Mouse (Mus musculus): ENCODE results near the gene Ikzf4. TPM values are rescaled to one million over a fixed set of nuclear protein-coding genes. Genes with fewer than 3 reads are reported as not detected.
"Not testable (repeated sequence)": the region's sequence is repeated elsewhere in the genome, so short reads cannot be mapped to it uniquely, and the experiment has no call there.

Gene Ikzf4
- polyA plus RNA-seq, 1 experiment = not detected

- TF ChIP-seq CTCF (IDR thresholded peaks at IDR 0.05; ENCODE audit: insufficient read depth, low read depth, low read length) = no peak
- TF ChIP-seq POLR2A (IDR thresholded peaks at IDR 0.05; ENCODE audit: insufficient read depth, low read depth, low read length) = no peak
- Histone ChIP-seq H3K4me1 (ENCODE audit: control insufficient read depth, insufficient read depth, low read length) (peaks cover 2% of the 10 kb centered on the region; the same call in 1 of the 2 replicates), H3K27ac (ENCODE audit: insufficient read depth, low read depth, low read length) (no peak overlapping the region), H3K4me3 (ENCODE audit: insufficient read depth, low read depth, low read length) (no peak overlapping the region)
- 80% methylated on average over 2 of the region's 2 CpGs for WGBS
Observed at GRCm38 (mm10) chr10:128629746-128630145, 16.0 kb downstream of the Ikzf4 start.

GRCm38 (mm10) chr10:128627398-128628317 lies 18.1 kb downstream of the Ikzf4 start:
- no peak overlapping the region for H3K27ac ChIP-seq (ENCODE audit: insufficient read depth, low read depth, low read length)
- 84% methylated on average over 10 of the region's 10 CpGs for WGBS
- peaks cover 2% of the 10 kb centered on the region; the same call in 1 of the 2 replicates for H3K4me1 ChIP-seq (ENCODE audit: control insufficient read depth, insufficient read depth, low read length)
- no peak overlapping the region for H3K4me3 ChIP-seq (ENCODE audit: insufficient read depth, low read depth, low read length)
- no peak for TF ChIP-seq POLR2A (IDR thresholded peaks at IDR 0.05; ENCODE audit: insufficient read depth, low read depth, low read length)

GRCm38 (mm10) chr10:128626311-128627310 lies 19.2 kb downstream of the Ikzf4 start, which contains the start of gene Rps26:
Gene Rps26 (minus strand): TSS chr10:128626747.
- H3K4me3 ChIP-seq (ENCODE audit: insufficient read depth, low read depth, low read length) = peak within 1 kb of the TSS; percentile 82
- peaks cover 2% of the 10 kb centered on the region; the same call in 1 of the 2 replicates for H3K4me1 ChIP-seq (ENCODE audit: control insufficient read depth, insufficient read depth, low read length)
- TF ChIP-seq CTCF (IDR thresholded peaks at IDR 0.05; ENCODE audit: insufficient read depth, low read depth, low read length) (no peak), POLR2A (IDR thresholded peaks at IDR 0.05; ENCODE audit: insufficient read depth, low read depth, low read length) (peak; percentile 95)
- under 1% methylated on average over 40 of the region's 40 CpGs for WGBS
- H3K27ac ChIP-seq (ENCODE audit: insufficient read depth, low read depth, low read length) = peak within 1 kb of the TSS; percentile 31; the same call in 1 of the 2 replicates

GRCm38 (mm10) chr10:128625287-128625894 lies 20.4 kb downstream of the Ikzf4 start:
- 46% methylated on average over 7 of the region's 7 CpGs for WGBS
- Histone ChIP-seq H3K4me3 (ENCODE audit: insufficient read depth, low read depth, low read length) (peak overlapping the region; percentile 82), H3K4me1 (ENCODE audit: control insufficient read depth, insufficient read depth, low read length) (peaks cover 2% of the 10 kb centered on the region; the same call in 1 of the 2 replicates), H3K27ac (ENCODE audit: insufficient read depth, low read depth, low read length) (no peak overlapping the region)
- TF ChIP-seq CTCF (IDR thresholded peaks at IDR 0.05; ENCODE audit: insufficient read depth, low read depth, low read length) (no peak), POLR2A (IDR thresholded peaks at IDR 0.05; ENCODE audit: insufficient read depth, low read depth, low read length) (no peak)

- H3K4me3 ChIP-seq (ENCODE audit: insufficient read depth, low read depth, low read length); H3K4me1 ChIP-seq (ENCODE audit: control insufficient read depth, insufficient read depth, low read length); H3K27ac ChIP-seq (ENCODE audit: insufficient read depth, low read depth, low read length): not testable (repeated sequence)
- 85% methylated on average over 4 of the region's 4 CpGs for WGBS
Observed at GRCm38 (mm10) chr10:128623106-128623613, 22.6 kb downstream of the Ikzf4 start.

GRCm38 (mm10) chr10:128622702-128623101 lies 23.1 kb downstream of the Ikzf4 start:
- H3K4me3 ChIP-seq (ENCODE audit: insufficient read depth, low read depth, low read length) = no peak overlapping the region
- no peak overlapping the region for H3K27ac ChIP-seq (ENCODE audit: insufficient read depth, low read depth, low read length)
- TF ChIP-seq CTCF (IDR thresholded peaks at IDR 0.05; ENCODE audit: insufficient read depth, low read depth, low read length) = no peak
- no peak for TF ChIP-seq POLR2A (IDR thresholded peaks at IDR 0.05; ENCODE audit: insufficient read depth, low read depth, low read length)
- 87% methylated on average over 4 of the region's 4 CpGs for WGBS
- peaks cover 2% of the 10 kb centered on the region; the same call in 1 of the 2 replicates for H3K4me1 ChIP-seq (ENCODE audit: control insufficient read depth, insufficient read depth, low read length)

- TF ChIP-seq CTCF (IDR thresholded peaks at IDR 0.05; ENCODE audit: insufficient read depth, low read depth, low read length) = no peak
- no peak for TF ChIP-seq POLR2A (IDR thresholded peaks at IDR 0.05; ENCODE audit: insufficient read depth, low read depth, low read length)
- peaks cover 2% of the 10 kb centered on the region; the same call in 1 of the 2 replicates for H3K4me1 ChIP-seq (ENCODE audit: control insufficient read depth, insufficient read depth, low read length)
- no peak overlapping the region for H3K4me3 ChIP-seq (ENCODE audit: insufficient read depth, low read depth, low read length)
- H3K27ac ChIP-seq (ENCODE audit: insufficient read depth, low read depth, low read length) = no peak overlapping the region
- WGBS = 80% methylated on average over 3 of the region's 3 CpGs
Observed at GRCm38 (mm10) chr10:128621986-128622520, 23.7 kb downstream of the Ikzf4 start.

GRCm38 (mm10) chr10:128620241-128620640 lies 25.6 kb downstream of the Ikzf4 start:
- TF ChIP-seq CTCF (IDR thresholded peaks at IDR 0.05; ENCODE audit: insufficient read depth, low read depth, low read length) (no peak), POLR2A (IDR thresholded peaks at IDR 0.05; ENCODE audit: insufficient read depth, low read depth, low read length) (no peak)
- Histone ChIP-seq H3K4me1 (ENCODE audit: control insufficient read depth, insufficient read depth, low read length) (peaks cover 2% of the 10 kb centered on the region; the same call in 1 of the 2 replicates), H3K4me3 (ENCODE audit: insufficient read depth, low read depth, low read length) (no peak overlapping the region), H3K27ac (ENCODE audit: insufficient read depth, low read depth, low read length) (no peak overlapping the region)

- 88% methylated on average over 5 of the region's 5 CpGs for WGBS
- H3K4me3 ChIP-seq (ENCODE audit: insufficient read depth, low read depth, low read length); H3K4me1 ChIP-seq (ENCODE audit: control insufficient read depth, insufficient read depth, low read length); H3K27ac ChIP-seq (ENCODE audit: insufficient read depth, low read depth, low read length): not testable (repeated sequence)
Observed at GRCm38 (mm10) chr10:128619148-128619547, 26.6 kb downstream of the Ikzf4 start.
